Mouse (Mus musculus) CH12.LX (cell line): ENCODE data around the gene Ttc41.

Source experiments
- CTCF ChIP-seq, 2 experiments: IDR thresholded peaks in 1 of 2; conservative IDR thresholded peaks in 1 of 2; 2 replicates each; pipeline ENCODE4 v1.5.1; 2011 to 2012; ENCODE audit warnings: low read depth in 2 of 2, low read length in 2 of 2, improper control_type of control experiment in 1 of 2, inconsistent platforms in 1 of 2, mild to moderate bottlenecking in 1 of 2, moderate library complexity in 1 of 2
- E2F4 ChIP-seq: IDR thresholded peaks from 2 replicates; pipeline ENCODE4 v1.6.1; 2011; ENCODE audit warnings: low read depth, low read length, improper control_type of control experiment; ENCODE audit not compliant: insufficient replicate concordance
- ETS1 ChIP-seq: conservative IDR thresholded peaks from 2 replicates; pipeline ENCODE4 v1.6.1; 2012; ENCODE audit warnings: low read depth, mild to moderate bottlenecking, inconsistent platforms, low read length, improper control_type of control experiment, moderate library complexity

GRCm38 (mm10) chr10:86704589-86705191, 921 bp upstream of the Ttc41 start:
- no peak for TF ChIP-seq ETS1
- TF ChIP-seq CTCF (conservative IDR thresholded peaks at IDR 0.05 in 1 of 2, IDR thresholded peaks at IDR 0.05 in 1 of 2; ENCODE audit: low read depth in 2 of 2, low read length in 2 of 2) = no peak
- TF ChIP-seq E2F4 = no peak
